Mouse (Mus musculus) adrenal gland, postnatal 36 days (tissue): ENCODE data around the gene Gm11492. TPM values are rescaled to one million over a fixed set of nuclear protein-coding genes. Genes with fewer than 3 reads are reported as not detected.

Source experiments
- DNase-seq, 2 experiments: peaks; one replicate each; pipeline ENCODE4 v3.0.0; 2021; ENCODE audit warnings: mixed read lengths in 1 of 2
- long read RNA-seq, 2 experiments: library from polyadenylated mRNA; stranded (forward); transcript quantifications; one replicate each; pipeline ENCODE4 v2.0.0; 2021; ENCODE audit warnings: borderline sequencing depth in 2 of 2
- total RNA-seq, 2 experiments: library from RNA; stranded (reverse); gene quantifications; 2 replicates each; pipeline ENCODE4 v1.2.3; 2021

Gene Gm11492
- total RNA-seq, result not detected
- long read RNA-seq, experiment 1, result 0 reads
- long read RNA-seq, experiment 2, result 0 reads

GRCm38 (mm10) chr11:87566501-87566900, at the start of gene Gm11492:
Gene Gm11492 (plus strand): TSS chr11:87566653.
- DNase-seq, result no peak

GRCm38 (mm10) chr11:87519260-87519659, 47.2 kb upstream of the Gm11492 start:
- peak; percentile 60 to 61 for DNase-seq

GRCm38 (mm10) chr11:87523466-87523865, 43.0 kb upstream of the Gm11492 start:
- no peak for DNase-seq

- no peak for DNase-seq
Observed at GRCm38 (mm10) chr11:87523967-87524366, 42.5 kb upstream of the Gm11492 start.

GRCm38 (mm10) chr11:87524780-87525179, 41.7 kb upstream of the Gm11492 start:
- no peak for DNase-seq

- DNase-seq, result no peak
Observed at GRCm38 (mm10) chr11:87527364-87527763, 39.1 kb upstream of the Gm11492 start.

- DNase-seq, result no peak
Observed at GRCm38 (mm10) chr11:87527990-87528389, 38.5 kb upstream of the Gm11492 start.

GRCm38 (mm10) chr11:87531695-87532094, 34.8 kb upstream of the Gm11492 start:
- no peak for DNase-seq

GRCm38 (mm10) chr11:87542285-87542684, 24.2 kb upstream of the Gm11492 start:
- peak in 1 of 2 experiments; percentile 10 for DNase-seq

- no peak for DNase-seq
Observed at GRCm38 (mm10) chr11:87542906-87543305, 23.5 kb upstream of the Gm11492 start.

GRCm38 (mm10) chr11:87553342-87553741, 13.1 kb upstream of the Gm11492 start:
- DNase-seq, result no peak

GRCm38 (mm10) chr11:87554386-87554785, 12.1 kb upstream of the Gm11492 start:
- DNase-seq, result peak in 1 of 2 experiments; percentile 27

GRCm38 (mm10) chr11:87555106-87555703, 11.2 kb upstream of the Gm11492 start:
- DNase-seq, result peak in 1 of 2 experiments; percentile 30

- no peak for DNase-seq
Observed at GRCm38 (mm10) chr11:87561208-87561607, 5.2 kb upstream of the Gm11492 start.

- DNase-seq, result no peak
Observed at GRCm38 (mm10) chr11:87568255-87568953, 2.0 kb downstream of the Gm11492 start, which contains the start of gene Sept4. Gene Sept4 (plus strand): TSS chr11:87568903.

- no peak for DNase-seq
Observed at GRCm38 (mm10) chr11:87570743-87571142, 4.3 kb downstream of the Gm11492 start.

- DNase-seq, result no peak
Observed at GRCm38 (mm10) chr11:87571361-87571950, 5.0 kb downstream of the Gm11492 start.

- DNase-seq, result no peak
Observed at GRCm38 (mm10) chr11:87573751-87574150, 7.3 kb downstream of the Gm11492 start.

GRCm38 (mm10) chr11:87574520-87575180, 8.2 kb downstream of the Gm11492 start:
- no peak for DNase-seq

GRCm38 (mm10) chr11:87577601-87578248, 11.3 kb downstream of the Gm11492 start:
- no peak for DNase-seq

GRCm38 (mm10) chr11:87578249-87578962, 12.0 kb downstream of the Gm11492 start:
- DNase-seq, result peak; percentile 79 to 89
